Comparison of ENCODE assay signal across 9 mouse cellular contexts in genomic region chr5:30113881-30114760, GRCm38 (mm10). TPM values are rescaled to one million over a fixed set of nuclear protein-coding genes. Genes with fewer than 3 reads are reported as not detected.
DNase-seq lines count a peak whose midpoint lies in the region; ATAC-seq and TF ChIP-seq lines count a peak whose summit lies in the region.
"Had no signal": no experiment of that assay in that cellular context is flagged by ENCODE, and none has a peak within 500 bp of the region (broad histone marks: within the 10 kb centered on the region; RNA-seq: fewer than 3 reads in every experiment).

No protein-coding gene starts in this region.

- peak overlapping the region; percentile 41 for H3K4me3 ChIP-seq in cerebellum, adult 2 months (replicated peaks; ENCODE audit: insufficient read depth, low read depth, low read length)
- H3K4me3 ChIP-seq in intestine, embryonic 15.5 days (replicated peaks): peak overlapping the region; percentile 60
- H3K4me3 ChIP-seq in limb, embryonic 14.5 days (replicated peaks; ENCODE audit: low read length): peak overlapping the region; percentile 55
- H3K4me3 ChIP-seq in midbrain, embryonic 14.5 days (replicated peaks; ENCODE audit: low read depth, low read length): peak overlapping the region; percentile 44

- H3K9ac ChIP-seq in intestine, embryonic 15.5 days: peak overlapping the region; percentile 63
- H3K9ac ChIP-seq in limb, embryonic 14.5 days (ENCODE audit: low read depth, low read length, severe bottlenecking): peak overlapping the region; percentile 60
- H3K9ac ChIP-seq in midbrain, embryonic 14.5 days (replicated peaks; ENCODE audit: low read length): peak overlapping the region; percentile 64

- TF ChIP-seq CTCF in cerebellum, adult 2 months (IDR thresholded peaks at IDR 0.05; ENCODE audit: borderline replicate concordance, insufficient read depth, low read depth, low read length): peak; percentile 39; the same call in 1 of the 2 replicates

- H3K36me3 ChIP-seq in intestine, embryonic 15.5 days: peaks cover 16% of the 10 kb centered on the region
- peaks cover 21% of the 10 kb centered on the region for H3K36me3 ChIP-seq in limb, embryonic 14.5 days (ENCODE audit: control insufficient read depth, insufficient read depth, low read length)
- peaks cover 41% of the 10 kb centered on the region for H3K36me3 ChIP-seq in midbrain, embryonic 14.5 days (ENCODE audit: control insufficient read depth, insufficient read depth, low read length)
- no peaks in the 10 kb centered on the region; the same call in none of the 2 replicates for H3K36me3 ChIP-seq in splenic B cell, adult 2 months (ENCODE audit: control insufficient read depth, insufficient read depth, low read length, poor library complexity, severe bottlenecking)

- 2% methylated on average over 103 of the region's 103 CpGs for WGBS in cerebellum, adult 2 months
- 2% methylated on average over 103 of the region's 103 CpGs for WGBS in intestine, embryonic 15.5 days
- under 1% methylated on average over 91 of the region's 103 CpGs for WGBS in limb, embryonic 14.5 days
- WGBS in midbrain, embryonic 14.5 days: 2% methylated on average over 103 of the region's 103 CpGs

- H3K9me3 ChIP-seq in intestine, embryonic 15.5 days: no peaks in the 10 kb centered on the region
- no peaks in the 10 kb centered on the region for H3K9me3 ChIP-seq in limb, embryonic 14.5 days (ENCODE audit: control insufficient read depth, low read length)
- H3K9me3 ChIP-seq in midbrain, embryonic 14.5 days (ENCODE audit: control insufficient read depth, low read length): no peaks in the 10 kb centered on the region

- DNase-seq in cerebellum, adult 2 months: peak; percentile 47 to 49
- DNase-seq in cerebellum, adult 9-11 months: no peak
- DNase-seq in embryo, embryonic 10.5 days (ENCODE audit: low spot score): peak; percentile 86
- DNase-seq in gastrocnemius, postnatal 4 days (ENCODE audit: low spot score in 2 of 2): peak; percentile 72 to 84
- DNase-seq in limb, embryonic 14.5 days (ENCODE audit: low spot score): peak; percentile 83
- DNase-seq in midbrain, embryonic 14.5 days: peak; percentile 94
- peak; percentile 70 for DNase-seq in splenic B cell, adult 2 months (ENCODE audit: low read depth, low spot score)

- peak; percentile 80 for ATAC-seq in intestine, embryonic 15.5 days
- ATAC-seq in limb, embryonic 14.5 days (ENCODE audit: low FRiP score, low read depth): peak; percentile 87
- ATAC-seq in midbrain, embryonic 14.5 days (ENCODE audit: low FRiP score, low TSS enrichment): peak; percentile 77

- H3K4me2 ChIP-seq in intestine, embryonic 15.5 days (replicated peaks): peak overlapping the region; percentile 98
- peak overlapping the region; percentile 85 for H3K4me2 ChIP-seq in limb, embryonic 14.5 days (replicated peaks; ENCODE audit: low read depth, low read length, severe bottlenecking)
- peak overlapping the region; percentile 66 for H3K4me2 ChIP-seq in midbrain, embryonic 14.5 days (ENCODE audit: low read length)

- H3K27me3 ChIP-seq in cerebellum, adult 2 months (ENCODE audit: control insufficient read depth, insufficient read depth, low read length): no peaks in the 10 kb centered on the region
- peaks cover 20% of the 10 kb centered on the region for H3K27me3 ChIP-seq in intestine, embryonic 15.5 days (replicated peaks)
- H3K27me3 ChIP-seq in limb, embryonic 14.5 days (ENCODE audit: control insufficient read depth, insufficient read depth, low read length): peaks cover 50% of the 10 kb centered on the region
- peaks cover 7% of the 10 kb centered on the region; the same call in 1 of the 2 replicates for H3K27me3 ChIP-seq in midbrain, embryonic 14.5 days (ENCODE audit: control insufficient read depth, insufficient read depth, low read length)
- no peaks in the 10 kb centered on the region for H3K27me3 ChIP-seq in splenic B cell, adult 2 months (ENCODE audit: control insufficient read depth, insufficient read depth, low read length, poor library complexity, severe bottlenecking)
- H3K27me3 ChIP-seq: CH12.LX had no signal

- no peak overlapping the region for H3K27ac ChIP-seq in cerebellum, adult 2 months (ENCODE audit: insufficient read depth, low read length)
- H3K27ac ChIP-seq in intestine, embryonic 15.5 days: no peak overlapping the region
- no peak overlapping the region for H3K27ac ChIP-seq in limb, embryonic 14.5 days (replicated peaks; ENCODE audit: low read depth, low read length)
- H3K27ac ChIP-seq in midbrain, embryonic 14.5 days (replicated peaks; ENCODE audit: low read depth, low read length): peak overlapping the region; percentile 64; the same call in 1 of the 2 replicates

- TF ChIP-seq POLR2A in cerebellum, adult 2 months (IDR thresholded peaks at IDR 0.05; ENCODE audit: borderline replicate concordance, insufficient read depth, low read length): no peak
- no peak for TF ChIP-seq POLR2A in limb, embryonic 14.5 days (IDR thresholded peaks at IDR 0.05; ENCODE audit: borderline replicate concordance, extremely low read depth, insufficient read depth, insufficient read length)

- H3K4me1 ChIP-seq in cerebellum, adult 2 months (ENCODE audit: control insufficient read depth, insufficient read depth, low read length): peaks cover 2% of the 10 kb centered on the region; the same call in 1 of the 2 replicates
- H3K4me1 ChIP-seq in intestine, embryonic 15.5 days (replicated peaks): peaks cover 24% of the 10 kb centered on the region
- H3K4me1 ChIP-seq in limb, embryonic 14.5 days (ENCODE audit: control insufficient read depth, insufficient read depth, low read length): peaks cover 12% of the 10 kb centered on the region
- peaks cover 34% of the 10 kb centered on the region for H3K4me1 ChIP-seq in midbrain, embryonic 14.5 days (ENCODE audit: control insufficient read depth, insufficient read depth, low read length)

RNA-seq across cellular contexts. Expression of gene 3110082J24Rik, which starts 8.2 kb away (rescaled TPM):
- 7.0 and 7.6 TPM in 2 replicates for polyA plus RNA-seq in cerebellum, adult 2 months (2012; rRNA removed)
- total RNA-seq in gastrocnemius, postnatal 4 days (2021): not detected
- polyA plus RNA-seq in intestine, embryonic 15.5 days (2015; fragmentation: Nextera tagmentation; extraction: Ambion mirVana): not detected in 2 replicates
- polyA plus RNA-seq in limb, embryonic 14.5 days (2012; rRNA removed): not detected in 2 replicates
- not detected in 2 replicates for polyA plus RNA-seq in limb, embryonic 14.5 days (2014; fragmentation: Nextera tagmentation; extraction: Ambion mirVana)
- polyA plus RNA-seq in midbrain, embryonic 14.5 days (2014; fragmentation: Nextera tagmentation; extraction: Ambion mirVana): 6.0 and 6.5 TPM in 2 replicates
- total RNA-seq: CH12.LX had no signal

RNA-seq across cellular contexts. Expression of gene Garem2, which starts 9.2 kb away (rescaled TPM):
- 23.7 and 25.6 TPM in 2 replicates for polyA plus RNA-seq in cerebellum, adult 2 months (2012; rRNA removed)
- total RNA-seq in gastrocnemius, postnatal 4 days (2021): under 1 TPM; 0.17 to 0.29 TPM
- polyA plus RNA-seq in intestine, embryonic 15.5 days (2015; fragmentation: Nextera tagmentation; extraction: Ambion mirVana): 0.53 and 0.57 TPM in 2 replicates
- 1.2 and 1.6 TPM in 2 replicates for polyA plus RNA-seq in limb, embryonic 14.5 days (2012; rRNA removed)
- 0.56 and 0.97 TPM in 2 replicates for polyA plus RNA-seq in limb, embryonic 14.5 days (2014; fragmentation: Nextera tagmentation; extraction: Ambion mirVana)
- 14.3 and 17.2 TPM in 2 replicates for polyA plus RNA-seq in midbrain, embryonic 14.5 days (2014; fragmentation: Nextera tagmentation; extraction: Ambion mirVana)

RNA-seq across cellular contexts. Expression of gene Tyms, which starts 40.7 kb away (rescaled TPM):
- 3.5 and 4.5 TPM in 2 replicates for polyA plus RNA-seq in cerebellum, adult 2 months (2012; rRNA removed)
- total RNA-seq in gastrocnemius, postnatal 4 days (2021): 10 to 100 TPM; 40.8 to 41.2 TPM
- 276 and 288 TPM in 2 replicates for polyA plus RNA-seq in intestine, embryonic 15.5 days (2015; fragmentation: Nextera tagmentation; extraction: Ambion mirVana)
- 126 and 166 TPM in 2 replicates for polyA plus RNA-seq in limb, embryonic 14.5 days (2012; rRNA removed)
- polyA plus RNA-seq in limb, embryonic 14.5 days (2014; fragmentation: Nextera tagmentation; extraction: Ambion mirVana): 229 and 250 TPM in 2 replicates
- 45.2 and 63.6 TPM in 2 replicates for polyA plus RNA-seq in midbrain, embryonic 14.5 days (2014; fragmentation: Nextera tagmentation; extraction: Ambion mirVana)

RNA-seq across cellular contexts. Expression of gene Hadha, which starts 40.8 kb away (rescaled TPM):
- 88.2 and 89.6 TPM in 2 replicates for polyA plus RNA-seq in cerebellum, adult 2 months (2012; rRNA removed)
- total RNA-seq in gastrocnemius, postnatal 4 days (2021): 100 to 1,000 TPM; 337 to 342 TPM
- 178 and 193 TPM in 2 replicates for polyA plus RNA-seq in intestine, embryonic 15.5 days (2015; fragmentation: Nextera tagmentation; extraction: Ambion mirVana)
- polyA plus RNA-seq in limb, embryonic 14.5 days (2012; rRNA removed): 63.8 and 84.0 TPM in 2 replicates
- 123 and 124 TPM in 2 replicates for polyA plus RNA-seq in limb, embryonic 14.5 days (2014; fragmentation: Nextera tagmentation; extraction: Ambion mirVana)
- polyA plus RNA-seq in midbrain, embryonic 14.5 days (2014; fragmentation: Nextera tagmentation; extraction: Ambion mirVana): 50.4 and 61.7 TPM in 2 replicates

RNA-seq across cellular contexts. Expression of gene Hadhb, which starts 40.9 kb away (rescaled TPM):
- 129 and 148 TPM in 2 replicates for polyA plus RNA-seq in cerebellum, adult 2 months (2012; rRNA removed)
- 100 to 1,000 TPM; 228 TPM for total RNA-seq in gastrocnemius, postnatal 4 days (2021)
- 246 and 269 TPM in 2 replicates for polyA plus RNA-seq in intestine, embryonic 15.5 days (2015; fragmentation: Nextera tagmentation; extraction: Ambion mirVana)
- 73.4 and 74.3 TPM in 2 replicates for polyA plus RNA-seq in limb, embryonic 14.5 days (2012; rRNA removed)
- polyA plus RNA-seq in limb, embryonic 14.5 days (2014; fragmentation: Nextera tagmentation; extraction: Ambion mirVana): 128 and 132 TPM in 2 replicates
- polyA plus RNA-seq in midbrain, embryonic 14.5 days (2014; fragmentation: Nextera tagmentation; extraction: Ambion mirVana): 46.2 and 57.0 TPM in 2 replicates
